Mouse (Mus musculus) gastrocnemius, postnatal 36 days (tissue): Measurements from ENCODE around the gene Fbxw5. TPM values are rescaled to one million over a fixed set of nuclear protein-coding genes. Genes with fewer than 3 reads are reported as not detected.

Experiments
- DNase-seq, 2 experiments: peaks; one replicate each; pipeline ENCODE4 v3.0.0; 2022
- intact Hi-C: fragments of 180-260 bp; cut with DNase I; formaldehyde crosslinking; loops from one replicate; pipeline ENCODE4 v1.15.1; 2025
- long read RNA-seq, 2 experiments: library from polyadenylated mRNA; stranded (forward); transcript quantifications; one replicate each; pipeline ENCODE4 v2.0.0; 2021
- total RNA-seq, 2 experiments: library from RNA; stranded (reverse); gene quantifications; 2 replicates each; pipeline ENCODE4 v1.2.3; 2021

The Fbxw5 gene
- 10 to 100 TPM; 75.3 to 83.6 TPM for total RNA-seq
- long read RNA-seq, experiment 1, transcript Fbxw5-201 (9 exons, 2,388 nt), result major isoform, 92 of 138 reads
- long read RNA-seq, experiment 1, partial matches to known transcripts, result 16 of 138 reads
- long read RNA-seq, experiment 1, other reads (novel, unspliced or antisense), result 30 of 138 reads
- long read RNA-seq, experiment 2, transcript Fbxw5-209 (3 exons, 870 nt), result minor isoform, 5 of 164 reads
- long read RNA-seq, experiment 2, transcript Fbxw5-201 (9 exons, 2,388 nt), result major isoform, 128 of 164 reads
- long read RNA-seq, experiment 2, partial matches to known transcripts, result 13 of 164 reads
- long read RNA-seq, experiment 2, other reads (novel, unspliced or antisense), result 18 of 164 reads

- DNase-seq, result peak; percentile 71 to 82
- intact Hi-C loops, result no loop called here
Measured at GRCm38 (mm10) chr2:25500576-25501405, at the start of gene Fbxw5. Gene Fbxw5, plus strand, starts transcription at chr2:25500750.

GRCm38 (mm10) chr2:25450853-25451647 lies 49.5 kb upstream of the Fbxw5 start:
- DNase-seq, result no peak
- intact Hi-C loops, result no loop called here

- intact Hi-C loops, result no loop called here
- no peak for DNase-seq
Measured at GRCm38 (mm10) chr2:25452951-25453350, 47.6 kb upstream of the Fbxw5 start.

- intact Hi-C loops, result no loop called here
- DNase-seq, result no peak
Measured at GRCm38 (mm10) chr2:25456205-25456953, 44.2 kb upstream of the Fbxw5 start, which contains the start of gene Clic3. Gene Clic3, plus strand, starts transcription at chr2:25456838.

GRCm38 (mm10) chr2:25457022-25457896 lies 43.3 kb upstream of the Fbxw5 start:
- intact Hi-C loops, result no loop called here
- no peak for DNase-seq

- DNase-seq, result peak; percentile 44 to 61
- intact Hi-C loops, result no loop called here
Measured at GRCm38 (mm10) chr2:25458911-25459310, 41.6 kb upstream of the Fbxw5 start.

- DNase-seq, result no peak
- intact Hi-C loops, result no loop called here
Measured at GRCm38 (mm10) chr2:25460135-25460534, 40.4 kb upstream of the Fbxw5 start.

GRCm38 (mm10) chr2:25460551-25461309 lies 39.8 kb upstream of the Fbxw5 start, which contains the start of gene Paxx:
Gene Paxx, minus strand, starts transcription at chr2:25461094.
- intact Hi-C loops, result no loop called here
- peak; percentile 86 to 88 for DNase-seq

- intact Hi-C loops, result no loop called here
Measured at GRCm38 (mm10) chr2:25461407-25461806, 39.1 kb upstream of the Fbxw5 start.

GRCm38 (mm10) chr2:25463630-25464029 lies 36.9 kb upstream of the Fbxw5 start:
- intact Hi-C loops, result no loop called here
- DNase-seq, result no peak

More at GRCm38 (mm10) chr2:25461407-25461806, 39.1 kb upstream of the Fbxw5 start:
- DNase-seq, result no peak

- intact Hi-C loops, result no loop called here
- no peak for DNase-seq
Measured at GRCm38 (mm10) chr2:25465256-25465655, 35.3 kb upstream of the Fbxw5 start.

GRCm38 (mm10) chr2:25465816-25466635 lies 34.5 kb upstream of the Fbxw5 start:
- intact Hi-C loops, result no loop called here
- DNase-seq, result no peak

- no peak for DNase-seq
- intact Hi-C loops, result no loop called here
Measured at GRCm38 (mm10) chr2:25467606-25468303, 32.8 kb upstream of the Fbxw5 start.

- no peak for DNase-seq
- intact Hi-C loops, result no loop called here
Measured at GRCm38 (mm10) chr2:25468962-25469915, 31.3 kb upstream of the Fbxw5 start.

GRCm38 (mm10) chr2:25469969-25470368 lies 30.6 kb upstream of the Fbxw5 start, which contains the start of gene Ptgds:
Gene Ptgds, minus strand, starts transcription at chr2:25470046.
- intact Hi-C loops, result no loop called here
- no peak for DNase-seq

GRCm38 (mm10) chr2:25472550-25472949 lies 28.0 kb upstream of the Fbxw5 start:
- no peak for DNase-seq
- intact Hi-C loops, result no loop called here
